Mouse (Mus musculus) intestine, embryonic 16.5 days (tissue): ENCODE measurements around the gene Gm4312. TPM values are rescaled to one million over a fixed set of nuclear protein-coding genes. Genes with fewer than 3 reads are reported as not detected.

Experiments
- polyA plus RNA-seq: library from polyadenylated mRNA; unstranded; fragments of >200 nt; fragmentation: Nextera tagmentation; extraction: Ambion mirVana; gene quantifications from 2 replicates; pipeline ENCODE4 v1.2.1, GENCODE M21; 2015

The Gm4312 gene
- polyA plus RNA-seq, 1 experiment from 2014 or later, result not detected

Other genes starting within 250 kb of the Gm4312 start
- gene Gm4301, start 46.9 kb downstream of the Gm4312 start, polyA plus RNA-seq, result not detected in 2 replicates
- not detected in 2 replicates for gene Gm4302, start 41.7 kb downstream of the Gm4312 start, polyA plus RNA-seq
- gene Gm4303, start 36.6 kb downstream of the Gm4312 start, polyA plus RNA-seq, result not detected in 2 replicates
- gene Gm4305, start 31.5 kb downstream of the Gm4312 start, polyA plus RNA-seq, result not detected in 2 replicates
- gene Gm4307, start 21.2 kb downstream of the Gm4312 start, polyA plus RNA-seq, result not detected in 2 replicates
- 13.8 and 14.1 TPM in 2 replicates for gene Tmtc3, start 104.8 kb upstream of the Gm4312 start, polyA plus RNA-seq
- 3.0 and 3.3 TPM in 2 replicates for gene Cep290, start 105.0 kb upstream of the Gm4312 start, polyA plus RNA-seq
- gene 4930430F08Rik, start 207.9 kb upstream of the Gm4312 start, polyA plus RNA-seq, result 6.2 and 6.4 TPM in 2 replicates
- gene 1700017N19Rik, start 207.9 kb upstream of the Gm4312 start, polyA plus RNA-seq, result not detected in 2 replicates